Mouse (Mus musculus): ENCODE measurements around the gene Gm3448. TPM values are rescaled to one million over a fixed set of nuclear protein-coding genes. Genes with fewer than 3 reads are reported as not detected.
"Not testable (repeated sequence)": the region's sequence is repeated elsewhere in the genome, so short reads cannot be mapped to it uniquely, and the experiment has no call there.

The Gm3448 gene
- total and polyA plus RNA-seq, 3 experiments, result 2.0 to 4.2 (median 3.8) TPM

GRCm38 (mm10) chr17:15055925-15056324 lies 14.6 kb upstream of the Gm3448 start:
- Histone ChIP-seq H3K4me2 (ENCODE audit: insufficient read depth, low read depth, poor library complexity, severe bottlenecking) (no peak overlapping the region), H3K36me3 (replicated peaks in 1 of 2; ENCODE audit: control insufficient read depth in 1 of 2, insufficient read depth in 1 of 2, low read length in 1 of 2) (peaks cover 57 to 58% of the 10 kb centered on the region in 2 experiments), H3K9me3 (replicated peaks; ENCODE audit: low read length) (no peaks in the 10 kb centered on the region), H3K4me1 (ENCODE audit: control insufficient read depth in 1 of 2, insufficient read depth in 2 of 2) (no peaks in the 10 kb centered on the region), H3K4me3 (replicated peaks in 1 of 3; ENCODE audit: low read depth in 2 of 3, low read length in 2 of 3, poor library complexity in 1 of 3) (no peak overlapping the region), H3K79me2 (replicated peaks; ENCODE audit: control insufficient read depth, extremely low read depth, insufficient read depth, poor library complexity, severe bottlenecking) (no peaks in the 10 kb centered on the region), H3K27ac (ENCODE audit: insufficient read depth, low read depth) (no peak overlapping the region), H3K27me3 (replicated peaks) (no peaks in the 10 kb centered on the region), H3K9ac (ENCODE audit: insufficient read depth, low read depth) (no peak overlapping the region)
- TF ChIP-seq MAZ (IDR thresholded peaks at IDR 0.05; ENCODE audit: low read depth, low read length), result no peak
- TF ChIP-seq PAX5 (IDR thresholded peaks at IDR 0.05; ENCODE audit: low read length), result no peak
- TF ChIP-seq GABPA (IDR thresholded peaks at IDR 0.05; ENCODE audit: insufficient replicate concordance, low read depth, low read length), result no peak
- no peak for TF ChIP-seq MYC (IDR thresholded peaks at IDR 0.05; ENCODE audit: low read depth, low read length)
- no peak for TF ChIP-seq ETS1 (conservative IDR thresholded peaks at IDR 0.05; ENCODE audit: low read depth, low read length)
- TF ChIP-seq NRF1 (IDR thresholded peaks at IDR 0.05; ENCODE audit: low read depth, low read length), result no peak
- no peak for TF ChIP-seq UBTF (IDR thresholded peaks at IDR 0.05; ENCODE audit: low read depth, low read length)
- no peak for TF ChIP-seq RAD21 (IDR thresholded peaks at IDR 0.05; ENCODE audit: low read depth, low read length)
- no peak for TF ChIP-seq USF1 (IDR thresholded peaks at IDR 0.05; ENCODE audit: low read depth, low read length)
- no peak for TF ChIP-seq CHD1 (IDR thresholded peaks at IDR 0.05; ENCODE audit: low read depth, low read length)
- no peak for TF ChIP-seq BHLHE40 (IDR thresholded peaks at IDR 0.05; ENCODE audit: low read depth, low read length)
- no peak for TF ChIP-seq SMC3 (IDR thresholded peaks at IDR 0.05; ENCODE audit: low read depth, low read length)
- DNase-seq (ENCODE audit: extremely low read depth), result no peak
- in situ Hi-C loops (cut with MboI; ENCODE audit: low pct_ligation_motif_present, low pct_unique_long_range_greater_than_20kb, low sequenced_read_pairs), result no loop called here
- dilution Hi-C loops (cut with MboI; ENCODE audit: extremely low pct_ligation_motif_present, extremely low pct_unique_long_range_greater_than_20kb, low sequenced_read_pairs), result no loop called here

DNA sequence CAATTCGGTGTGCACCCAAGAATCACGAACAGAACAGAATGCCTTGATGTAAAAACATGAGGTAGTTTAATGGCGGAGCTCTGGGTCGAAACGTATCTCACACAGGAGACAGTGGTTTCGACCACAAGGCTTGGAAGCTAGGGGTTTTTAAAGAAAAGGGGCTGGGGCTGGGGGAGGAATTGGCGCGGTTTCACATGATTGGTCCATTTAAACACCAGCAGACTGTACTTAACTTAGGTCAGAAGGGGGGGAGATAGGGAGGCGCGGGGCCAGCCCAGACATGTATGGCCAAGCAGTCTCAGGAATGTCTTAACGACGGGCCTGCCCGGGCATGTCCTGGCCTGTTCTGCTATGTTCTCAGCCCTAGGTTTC lies 12.5 kb upstream of the Gm3448 start:
- DNase-seq (ENCODE audit: extremely low read depth); dilution Hi-C loops (cut with MboI; ENCODE audit: extremely low pct_ligation_motif_present, extremely low pct_unique_long_range_greater_than_20kb, low sequenced_read_pairs); H3K9ac ChIP-seq (ENCODE audit: insufficient read depth, low read depth); H3K27me3 ChIP-seq (replicated peaks); H3K4me1 ChIP-seq (ENCODE audit: control insufficient read depth in 1 of 2, insufficient read depth in 2 of 2); H3K27ac ChIP-seq (ENCODE audit: insufficient read depth, low read depth); H3K79me2 ChIP-seq (replicated peaks; ENCODE audit: control insufficient read depth, extremely low read depth, insufficient read depth, poor library complexity, severe bottlenecking); in situ Hi-C loops (cut with MboI; ENCODE audit: low pct_ligation_motif_present, low pct_unique_long_range_greater_than_20kb, low sequenced_read_pairs); H3K4me2 ChIP-seq (ENCODE audit: insufficient read depth, low read depth, poor library complexity, severe bottlenecking); H3K9me3 ChIP-seq (replicated peaks; ENCODE audit: low read length); H3K4me3 ChIP-seq (replicated peaks in 1 of 3; ENCODE audit: low read depth in 2 of 3, low read length in 2 of 3, poor library complexity in 1 of 3): not testable (repeated sequence)
- H3K36me3 ChIP-seq (replicated peaks in 1 of 2; ENCODE audit: control insufficient read depth in 1 of 2, insufficient read depth in 1 of 2, low read length in 1 of 2), result peaks cover 37 to 39% of the 10 kb centered on the region in 2 experiments

- H3K9me3 ChIP-seq (replicated peaks; ENCODE audit: low read length); DNase-seq (ENCODE audit: extremely low read depth); in situ Hi-C loops (cut with MboI; ENCODE audit: low pct_ligation_motif_present, low pct_unique_long_range_greater_than_20kb, low sequenced_read_pairs); H3K9ac ChIP-seq (ENCODE audit: insufficient read depth, low read depth); H3K4me1 ChIP-seq (ENCODE audit: control insufficient read depth in 1 of 2, insufficient read depth in 2 of 2); H3K4me3 ChIP-seq (replicated peaks in 1 of 3; ENCODE audit: low read depth in 2 of 3, low read length in 2 of 3, poor library complexity in 1 of 3); H3K79me2 ChIP-seq (replicated peaks; ENCODE audit: control insufficient read depth, extremely low read depth, insufficient read depth, poor library complexity, severe bottlenecking); H3K27me3 ChIP-seq (replicated peaks); H3K4me2 ChIP-seq (ENCODE audit: insufficient read depth, low read depth, poor library complexity, severe bottlenecking); dilution Hi-C loops (cut with MboI; ENCODE audit: extremely low pct_ligation_motif_present, extremely low pct_unique_long_range_greater_than_20kb, low sequenced_read_pairs); H3K27ac ChIP-seq (ENCODE audit: insufficient read depth, low read depth): not testable (repeated sequence)
- peaks cover 32 to 35% of the 10 kb centered on the region in 2 experiments for H3K36me3 ChIP-seq (replicated peaks in 1 of 2; ENCODE audit: control insufficient read depth in 1 of 2, insufficient read depth in 1 of 2, low read length in 1 of 2)
Observed at GRCm38 (mm10) chr17:15053183-15053828, 12.0 kb upstream of the Gm3448 start.

- dilution Hi-C loops (cut with MboI; ENCODE audit: extremely low pct_ligation_motif_present, extremely low pct_unique_long_range_greater_than_20kb, low sequenced_read_pairs); H3K27ac ChIP-seq (ENCODE audit: insufficient read depth, low read depth); H3K9ac ChIP-seq (ENCODE audit: insufficient read depth, low read depth); in situ Hi-C loops (cut with MboI; ENCODE audit: low pct_ligation_motif_present, low pct_unique_long_range_greater_than_20kb, low sequenced_read_pairs); H3K4me1 ChIP-seq (ENCODE audit: control insufficient read depth in 1 of 2, insufficient read depth in 2 of 2); H3K4me3 ChIP-seq (replicated peaks in 1 of 3; ENCODE audit: low read depth in 2 of 3, low read length in 2 of 3, poor library complexity in 1 of 3); H3K4me2 ChIP-seq (ENCODE audit: insufficient read depth, low read depth, poor library complexity, severe bottlenecking); H3K79me2 ChIP-seq (replicated peaks; ENCODE audit: control insufficient read depth, extremely low read depth, insufficient read depth, poor library complexity, severe bottlenecking); H3K9me3 ChIP-seq (replicated peaks; ENCODE audit: low read length); H3K27me3 ChIP-seq (replicated peaks); DNase-seq (ENCODE audit: extremely low read depth): not testable (repeated sequence)
- H3K36me3 ChIP-seq (replicated peaks in 1 of 2; ENCODE audit: control insufficient read depth in 1 of 2, insufficient read depth in 1 of 2, low read length in 1 of 2), result peaks cover 26 to 29% of the 10 kb centered on the region in 2 experiments
Observed at GRCm38 (mm10) chr17:15052766-15053165, 11.4 kb upstream of the Gm3448 start.

- dilution Hi-C loops (cut with MboI; ENCODE audit: extremely low pct_ligation_motif_present, extremely low pct_unique_long_range_greater_than_20kb, low sequenced_read_pairs), result not testable (repeated sequence)
Observed at GRCm38 (mm10) chr17:15050338-15050737, 9.0 kb upstream of the Gm3448 start.

More at GRCm38 (mm10) chr17:15050338-15050737, 9.0 kb upstream of the Gm3448 start:
- H3K79me2 ChIP-seq (replicated peaks; ENCODE audit: control insufficient read depth, extremely low read depth, insufficient read depth, poor library complexity, severe bottlenecking); H3K4me3 ChIP-seq (replicated peaks in 1 of 3; ENCODE audit: low read depth in 2 of 3, low read length in 2 of 3, poor library complexity in 1 of 3); in situ Hi-C loops (cut with MboI; ENCODE audit: low pct_ligation_motif_present, low pct_unique_long_range_greater_than_20kb, low sequenced_read_pairs); H3K4me2 ChIP-seq (ENCODE audit: insufficient read depth, low read depth, poor library complexity, severe bottlenecking); H3K27me3 ChIP-seq (replicated peaks); H3K9ac ChIP-seq (ENCODE audit: insufficient read depth, low read depth); H3K4me1 ChIP-seq (ENCODE audit: control insufficient read depth in 1 of 2, insufficient read depth in 2 of 2); DNase-seq (ENCODE audit: extremely low read depth); H3K27ac ChIP-seq (ENCODE audit: insufficient read depth, low read depth); H3K9me3 ChIP-seq (replicated peaks; ENCODE audit: low read length): not testable (repeated sequence)
- peaks cover 3 to 10% of the 10 kb centered on the region in 2 experiments for H3K36me3 ChIP-seq (replicated peaks in 1 of 2; ENCODE audit: control insufficient read depth in 1 of 2, insufficient read depth in 1 of 2, low read length in 1 of 2)
